Mouse (Mus musculus) monocyte, adult 2 months (primary cell): ENCODE measurements around the gene Src.

Experiments used
- DNase-seq, 2 experiments: peaks; one replicate each; pipeline ENCODE4 v3.0.0; 2022; ENCODE audit warnings: low spot score in 2 of 2, low read depth in 1 of 2

The Src gene

DNA sequence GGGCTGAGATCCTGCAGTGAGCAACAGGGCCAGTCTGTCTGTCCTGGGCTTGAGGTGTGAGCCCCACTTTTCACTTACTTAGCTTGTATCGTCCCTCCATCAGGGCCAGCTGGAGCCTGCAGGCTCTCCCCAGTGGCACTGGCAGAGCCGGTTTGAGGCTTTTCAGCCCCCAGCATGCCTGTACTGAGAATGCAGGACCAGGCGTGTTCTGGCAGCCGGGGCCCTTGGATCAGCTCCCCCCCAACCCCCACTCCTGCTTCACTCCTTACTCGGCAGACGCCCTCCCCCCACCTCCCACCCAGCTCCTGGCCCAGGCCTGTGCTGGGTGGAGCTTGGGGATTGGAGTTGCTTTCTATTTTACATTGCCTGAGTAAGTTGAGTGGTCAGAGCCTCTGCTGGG lies 16.3 kb downstream of the Src start:
- no peak for DNase-seq

DNA sequence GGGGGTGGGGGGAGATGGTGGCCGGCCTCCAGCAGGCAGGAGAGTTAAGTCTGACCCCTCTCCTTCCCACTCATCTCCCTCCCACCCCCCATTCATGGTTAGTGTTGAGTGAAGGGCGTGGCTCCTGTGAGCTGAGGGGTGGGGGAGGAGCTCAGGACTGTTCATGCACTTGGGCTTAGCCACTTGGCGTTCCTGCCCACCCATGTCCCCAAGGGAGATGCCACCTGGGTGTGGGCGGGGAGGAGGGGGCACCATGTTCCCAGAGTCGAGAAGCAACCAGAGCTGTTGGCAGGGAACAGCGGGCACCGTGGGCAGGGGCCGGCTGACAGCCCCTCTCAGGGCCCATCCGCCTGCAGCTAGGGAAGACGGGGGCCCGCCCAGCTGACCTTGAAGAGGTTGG lies 18.3 kb downstream of the Src start:
- no peak for DNase-seq

DNA sequence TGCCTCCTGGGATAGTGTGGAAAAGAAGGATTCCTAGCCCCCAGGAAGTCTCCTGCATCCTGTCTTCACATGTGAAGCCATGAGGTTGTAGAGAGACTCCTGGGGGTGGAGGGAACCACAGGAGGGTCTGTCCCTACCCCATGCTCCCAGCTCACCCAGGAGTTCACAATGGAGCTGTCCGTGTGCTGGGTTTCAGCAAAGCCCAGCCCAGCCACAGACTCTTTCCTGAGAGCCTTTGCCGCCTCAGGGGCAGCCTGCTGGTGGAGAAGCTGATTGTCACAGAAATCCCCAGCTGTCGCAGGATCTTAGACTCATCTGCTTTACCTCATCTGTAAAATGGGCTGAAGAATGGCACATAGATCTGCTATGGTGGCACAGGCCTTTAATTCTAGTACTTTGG lies 18.9 kb downstream of the Src start:
- DNase-seq: no peak

DNA sequence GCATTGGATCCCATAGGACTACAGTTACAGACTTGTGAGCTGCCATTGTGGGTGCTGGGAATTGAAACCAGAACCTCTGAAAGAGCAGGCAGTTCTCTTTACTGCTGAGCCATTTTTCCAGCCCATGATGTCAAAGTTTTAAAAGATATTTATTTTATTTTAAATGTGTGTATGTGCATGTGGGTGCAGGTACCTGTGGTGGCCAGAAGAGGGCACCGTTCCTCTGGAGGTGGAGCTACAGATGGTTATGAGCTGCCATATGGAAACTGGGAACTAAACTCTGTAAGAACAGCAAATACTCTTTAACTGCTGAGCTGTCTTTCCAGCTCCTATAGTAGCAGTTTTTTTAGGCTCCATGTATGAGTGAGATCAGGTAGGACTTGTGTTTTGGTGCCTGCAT lies 23.1 kb downstream of the Src start:
- no peak for DNase-seq

DNA sequence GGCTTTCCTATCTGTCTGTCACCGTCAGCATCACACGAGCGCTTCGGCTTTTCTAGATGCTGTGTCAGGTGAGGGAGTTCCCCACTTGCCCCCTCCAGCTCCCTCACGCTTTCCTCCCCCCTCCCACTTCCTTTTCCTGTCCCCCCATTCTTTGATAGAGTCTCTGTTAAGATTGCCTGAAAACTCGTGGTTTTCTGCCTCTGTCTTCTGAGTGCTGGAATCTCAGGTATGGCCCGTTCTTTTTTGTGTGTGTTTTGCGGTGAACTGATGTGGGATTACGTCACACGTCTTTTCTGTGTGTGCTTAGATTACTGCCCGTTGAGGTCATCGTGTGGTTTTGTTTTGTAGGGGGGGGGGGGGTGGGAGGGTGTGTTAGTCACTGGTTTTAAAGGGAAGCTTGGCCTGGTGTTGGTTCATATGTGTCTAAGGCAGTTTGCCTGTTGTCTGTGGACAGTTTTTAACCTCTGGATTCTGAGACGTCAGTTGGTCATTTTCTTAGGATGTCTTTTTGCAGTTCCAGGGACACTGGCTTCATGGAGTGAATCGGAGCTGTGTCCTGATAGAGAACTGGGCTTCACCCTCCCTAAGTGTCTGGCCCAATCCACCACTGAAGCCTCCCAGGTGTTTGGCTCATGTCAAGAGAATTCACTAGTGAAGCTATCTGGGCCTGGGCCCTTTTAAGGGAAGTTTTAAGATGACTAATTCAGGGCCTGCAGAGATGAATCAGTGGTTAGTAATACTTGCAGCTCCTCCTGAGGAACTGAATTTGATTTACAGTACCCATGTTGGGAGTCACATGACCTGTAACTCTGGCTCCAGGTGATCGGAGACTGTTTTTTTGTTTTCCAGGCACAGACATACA lies 29.3 kb downstream of the Src start:
- DNase-seq: no peak

DNA sequence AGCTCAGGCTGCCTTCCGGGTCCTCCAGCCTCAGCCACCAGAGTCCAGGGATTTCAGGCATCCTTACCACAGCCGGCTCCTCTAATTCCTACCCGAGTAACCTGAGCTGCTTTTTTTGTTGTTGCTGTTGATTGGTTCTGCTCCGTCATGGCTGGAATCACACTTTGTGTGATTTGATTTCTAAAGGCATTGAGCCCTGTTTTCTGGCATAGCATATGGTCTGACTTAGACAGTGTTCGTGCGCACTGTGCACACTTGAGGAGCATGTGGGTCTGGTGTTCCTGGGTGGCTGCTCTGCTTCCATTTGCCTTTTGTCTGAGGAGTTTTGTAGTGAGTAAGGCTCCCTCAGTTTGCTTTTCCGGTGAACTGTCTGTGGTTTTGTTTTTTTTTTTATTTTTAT lies 30.1 kb downstream of the Src start:
- DNase-seq: no peak

DNA sequence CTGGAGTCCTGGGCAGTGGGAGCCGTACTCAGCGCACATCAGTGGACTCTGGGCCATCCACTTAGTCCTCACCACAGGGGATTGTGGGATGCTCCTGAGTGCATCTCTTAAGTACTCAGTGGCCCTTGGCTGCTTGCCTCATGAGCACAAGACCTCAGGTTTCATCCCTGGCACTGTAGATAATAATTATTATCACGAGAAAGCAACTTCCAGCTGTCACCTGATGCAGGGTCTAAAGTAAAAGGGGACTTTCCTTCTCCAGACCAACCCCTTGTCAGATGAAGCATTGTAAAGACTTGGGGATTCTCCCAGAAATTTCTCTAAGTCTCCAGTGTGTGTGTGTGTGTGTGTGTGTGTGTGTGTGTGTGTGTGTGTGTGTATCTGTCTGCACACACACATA lies 32.7 kb downstream of the Src start:
- DNase-seq: no peak

DNA sequence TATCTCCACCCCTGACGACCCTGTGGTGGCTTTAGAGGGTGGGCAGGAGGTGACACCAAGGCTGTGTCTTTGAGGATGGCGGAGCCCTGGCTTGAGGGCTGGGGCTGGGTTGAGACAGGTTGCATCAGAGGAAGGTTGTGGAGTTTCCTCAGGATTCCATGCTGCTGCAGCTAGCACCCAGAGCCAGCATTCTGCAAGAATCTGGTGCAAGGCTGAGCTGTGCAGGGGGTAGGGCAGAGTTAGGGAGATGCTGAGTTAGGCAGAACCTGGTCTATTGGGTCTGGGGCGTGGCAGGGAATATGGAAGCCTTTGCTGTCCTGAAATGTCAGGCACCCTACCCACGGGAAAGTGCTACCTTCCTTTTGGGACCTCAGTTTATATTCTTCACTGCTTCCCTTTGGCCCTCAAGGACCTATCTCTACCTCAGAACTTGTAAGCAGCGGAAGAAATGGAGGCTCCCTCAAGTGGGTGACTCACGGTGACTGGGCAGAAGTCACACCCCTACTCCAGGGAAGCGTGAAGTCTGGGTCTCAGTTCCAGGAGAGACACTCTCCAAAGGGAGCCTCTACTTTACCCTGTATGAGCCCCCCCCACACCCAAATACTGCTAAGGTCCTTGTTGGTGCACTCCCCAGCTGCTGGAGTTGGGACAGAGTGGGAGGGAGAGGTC lies 33.3 kb downstream of the Src start:
- DNase-seq: no peak

DNA sequence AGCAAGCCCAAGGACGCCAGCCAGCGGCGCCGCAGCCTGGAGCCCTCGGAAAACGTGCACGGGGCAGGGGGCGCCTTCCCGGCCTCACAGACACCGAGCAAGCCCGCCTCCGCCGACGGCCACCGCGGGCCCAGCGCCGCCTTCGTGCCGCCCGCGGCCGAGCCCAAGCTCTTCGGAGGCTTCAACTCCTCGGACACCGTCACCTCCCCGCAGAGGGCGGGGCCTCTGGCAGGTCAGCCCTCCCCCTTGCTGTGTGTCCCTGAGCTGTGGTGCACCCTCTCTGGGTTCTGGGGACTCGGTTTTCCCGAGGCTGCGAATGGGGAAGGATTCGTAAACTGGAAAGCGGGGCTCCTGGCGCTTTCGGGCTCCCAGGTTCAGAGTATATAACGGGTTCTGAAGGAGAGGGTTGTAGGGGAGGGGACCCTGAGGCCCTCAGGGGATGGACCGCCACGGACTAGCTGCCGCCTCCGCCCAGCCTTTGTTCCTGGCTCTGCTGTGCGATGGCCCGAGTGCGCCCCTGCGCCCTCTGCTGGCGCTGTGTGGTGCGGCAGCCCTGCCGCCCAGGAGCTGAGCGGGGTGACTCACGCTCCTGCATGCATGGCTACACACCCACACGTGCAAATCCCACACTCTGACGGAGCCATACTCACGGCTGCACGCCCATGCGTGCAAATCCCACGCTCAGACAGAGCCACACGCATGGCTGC lies 39.0 kb downstream of the Src start:
- DNase-seq: peak; percentile 77 to 89

DNA sequence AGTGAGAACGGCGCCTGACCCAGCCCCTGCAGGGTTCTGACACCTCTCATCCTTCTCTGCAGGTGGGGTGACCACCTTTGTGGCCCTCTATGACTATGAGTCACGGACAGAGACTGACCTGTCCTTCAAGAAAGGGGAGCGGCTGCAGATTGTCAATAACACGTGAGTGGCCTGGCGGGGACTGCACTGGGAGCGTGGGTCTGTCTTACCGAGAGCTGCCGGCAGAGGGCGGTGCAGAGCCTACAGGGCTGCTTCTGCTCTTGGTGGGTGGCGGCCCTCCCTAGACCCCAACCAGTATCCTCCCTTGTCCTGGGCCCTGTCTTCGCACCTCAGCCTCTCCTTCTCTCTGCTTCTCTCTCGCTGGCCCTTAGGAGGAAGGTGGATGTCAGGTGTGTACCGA lies 40.2 kb downstream of the Src start:
- DNase-seq: peak; percentile 34 to 68

DNA sequence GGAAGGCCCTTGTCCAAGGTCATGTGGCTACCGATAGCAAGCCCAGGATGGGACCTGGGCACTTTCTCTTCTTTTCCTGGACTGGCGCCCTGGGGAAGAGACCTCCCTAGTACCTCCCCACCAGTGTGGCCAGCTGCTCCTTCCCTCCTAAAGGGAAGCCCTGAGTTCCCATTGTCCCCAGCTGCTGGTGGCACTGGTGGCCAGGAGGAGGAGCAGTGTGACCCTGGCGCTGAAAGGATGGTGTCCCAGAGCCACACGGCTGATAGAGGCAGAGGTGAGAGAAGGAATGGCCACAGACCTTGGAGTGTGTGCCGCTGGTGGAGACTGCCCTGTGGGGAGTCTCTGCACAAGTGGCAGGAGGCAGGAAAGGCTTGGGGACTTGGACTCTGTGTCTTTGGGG lies 41.5 kb downstream of the Src start:
- DNase-seq: no peak

DNA sequence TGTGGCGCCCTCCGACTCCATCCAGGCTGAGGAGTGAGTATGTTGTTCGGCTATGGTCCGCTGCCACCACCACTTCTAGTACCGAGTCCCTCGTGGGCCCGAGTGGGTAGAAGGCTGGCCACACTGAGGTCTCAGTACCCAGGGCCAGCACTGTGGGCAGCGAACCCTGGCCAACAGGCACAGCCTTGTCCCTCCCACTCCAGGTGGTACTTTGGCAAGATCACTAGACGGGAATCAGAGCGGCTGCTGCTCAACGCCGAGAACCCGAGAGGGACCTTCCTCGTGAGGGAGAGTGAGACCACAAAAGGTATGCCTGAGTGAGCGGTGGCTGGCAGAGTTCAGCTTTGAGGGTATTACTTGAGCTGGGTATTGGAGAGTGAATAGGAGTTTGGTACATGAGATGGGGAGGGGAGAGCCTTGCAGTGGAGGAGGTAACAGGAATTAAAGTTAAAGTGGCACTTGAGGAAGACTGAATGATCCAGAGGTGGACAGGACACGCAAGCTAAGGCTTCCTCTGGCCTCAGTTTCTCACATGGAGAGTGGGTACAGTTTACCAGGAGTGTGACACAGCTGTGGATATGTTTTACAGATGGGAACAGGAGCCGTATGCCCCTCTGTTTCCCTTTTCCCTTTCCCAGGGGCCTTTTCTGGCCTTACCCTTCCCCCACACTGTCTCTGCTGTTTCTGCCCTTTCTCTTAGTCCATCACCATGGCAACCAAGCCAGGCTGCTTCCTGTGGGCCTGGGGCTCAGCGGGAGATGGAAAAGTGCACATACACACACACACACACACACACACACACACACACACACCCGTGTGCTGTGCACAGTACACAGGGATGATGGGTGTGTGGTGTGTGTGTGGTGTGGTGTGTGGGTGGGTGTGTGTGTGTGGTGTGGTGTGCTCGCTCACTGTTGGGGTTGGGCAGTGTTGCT lies 44.8 kb downstream of the Src start:
- DNase-seq: no peak

DNA sequence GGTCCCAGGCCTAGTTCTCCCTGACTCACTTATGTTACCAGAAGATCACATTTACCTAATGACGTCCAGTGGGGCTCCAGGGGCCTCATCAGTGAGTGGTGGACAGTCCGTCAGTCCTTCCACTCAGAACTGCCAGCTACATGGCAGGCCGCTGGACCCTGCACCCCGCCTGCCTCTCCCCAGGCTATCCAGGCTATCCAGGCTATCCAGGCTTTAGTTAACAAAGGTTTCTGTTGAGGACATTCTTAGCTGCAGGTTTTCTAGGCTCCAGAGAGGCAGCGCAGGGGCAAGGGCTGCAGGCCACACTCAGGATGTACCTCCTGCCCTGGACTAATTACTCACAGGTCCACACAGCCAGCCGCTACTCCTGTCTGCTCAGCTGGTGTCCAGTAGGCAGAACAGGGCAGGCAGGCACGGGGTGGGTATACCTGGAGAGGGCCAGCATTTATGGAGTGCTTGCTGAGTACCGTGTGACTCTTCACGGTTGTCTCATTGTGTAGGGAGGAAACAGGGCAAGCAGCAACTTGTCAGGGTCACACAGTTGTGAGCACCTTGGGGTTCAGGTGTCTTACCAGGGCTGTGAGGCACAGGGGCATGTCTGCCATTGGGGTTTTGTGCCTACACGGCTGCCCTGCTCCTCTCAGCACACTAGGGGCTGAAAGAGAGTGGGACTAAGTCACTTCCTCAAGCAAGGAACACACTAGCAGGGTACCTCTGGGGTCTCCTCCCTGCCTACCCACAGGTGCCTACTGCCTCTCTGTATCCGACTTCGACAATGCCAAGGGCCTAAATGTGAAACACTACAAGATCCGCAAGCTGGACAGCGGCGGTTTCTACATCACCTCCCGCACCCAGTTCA lies 45.9 kb downstream of the Src start:
- DNase-seq: no peak

DNA sequence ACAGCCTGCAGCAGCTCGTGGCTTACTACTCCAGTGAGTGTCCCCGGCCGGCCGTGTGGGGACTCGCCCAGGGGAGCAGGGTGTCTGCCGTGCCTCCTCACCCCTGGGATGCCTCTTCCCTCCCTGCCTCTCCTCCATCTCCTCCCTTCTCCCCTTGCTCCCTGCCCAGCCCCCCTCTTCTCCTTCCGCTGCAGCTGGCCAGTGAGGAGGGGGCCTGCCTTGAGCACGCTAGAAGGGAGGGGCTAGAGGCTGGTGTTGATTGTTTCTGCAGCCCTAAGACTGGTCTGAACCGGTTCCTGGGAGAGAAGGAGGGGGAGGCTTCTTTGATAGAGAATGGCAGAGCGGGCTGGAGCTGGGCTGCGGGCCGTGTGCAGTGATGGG lies 46.5 kb downstream of the Src start:
- DNase-seq: no peak

DNA sequence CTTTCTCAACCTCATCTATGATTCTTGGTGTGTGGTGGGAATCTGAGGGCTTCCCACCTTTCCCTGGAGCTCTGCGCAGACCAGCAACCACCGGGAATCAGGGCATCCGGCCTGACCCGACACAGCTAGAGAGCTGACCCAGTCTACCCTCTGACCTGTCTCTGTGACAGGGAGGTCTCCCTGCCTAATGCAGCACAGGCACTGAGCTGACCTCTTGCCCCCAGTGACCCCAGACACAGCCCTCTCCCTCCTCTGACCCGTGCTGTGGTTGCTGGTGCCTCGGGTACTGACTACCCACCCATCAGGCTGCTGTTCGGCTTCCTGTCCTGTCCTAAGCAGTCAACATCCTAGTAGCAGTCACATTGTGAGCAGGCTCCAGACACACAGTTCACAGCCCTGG lies 48.6 kb downstream of the Src start:
- DNase-seq: no peak

DNA sequence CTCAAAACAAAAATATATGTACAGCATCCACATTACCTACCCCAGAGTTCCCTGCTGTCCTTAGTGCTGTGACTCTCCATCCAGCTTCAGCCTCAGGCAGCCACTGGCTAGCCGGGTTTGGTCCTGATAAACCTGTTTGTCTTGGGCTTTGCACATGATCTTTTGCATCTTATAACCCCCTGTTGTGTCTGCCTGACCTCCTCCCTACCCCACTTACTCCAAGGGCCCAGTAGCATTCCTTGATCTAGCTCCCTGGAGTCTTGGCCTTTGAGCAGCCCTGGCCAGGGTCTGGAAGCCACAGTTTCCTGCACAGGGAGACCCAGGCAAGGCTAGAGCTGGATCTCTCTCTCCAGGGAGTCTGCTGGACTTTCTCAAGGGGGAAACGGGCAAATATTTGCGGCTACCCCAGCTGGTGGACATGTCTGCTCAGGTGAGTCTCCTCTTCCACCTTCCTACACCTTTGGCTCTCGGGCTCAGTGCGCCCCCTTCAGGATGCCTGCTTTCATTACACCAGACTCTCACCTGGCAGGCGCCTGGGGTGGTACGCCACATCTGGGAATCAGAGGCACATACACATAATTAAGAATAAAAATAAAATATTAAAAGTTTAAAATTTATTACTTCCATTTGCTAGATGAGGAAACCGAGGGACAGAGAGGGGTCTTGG lies 50.0 kb downstream of the Src start:
- no peak for DNase-seq

DNA sequence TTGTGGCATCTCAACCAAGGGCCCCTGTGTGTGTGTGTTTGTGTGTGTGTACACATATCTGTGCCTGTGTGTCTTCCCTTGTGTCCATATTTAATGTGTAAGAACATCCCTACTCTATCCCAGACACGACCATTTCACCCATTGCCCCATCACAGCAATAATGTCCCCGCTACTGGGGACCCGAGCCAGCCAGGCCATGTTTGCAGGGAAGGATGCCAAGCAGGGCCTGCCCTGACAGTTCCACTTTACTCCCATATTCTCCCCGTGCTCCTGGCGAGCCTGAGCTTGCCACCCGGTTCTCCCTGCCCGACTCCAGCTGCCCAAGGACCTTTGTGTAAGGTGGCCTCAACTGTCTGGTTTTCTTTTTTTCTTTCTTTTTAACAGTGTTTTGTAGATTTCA lies 53.0 kb downstream of the Src start:
- no peak for DNase-seq

DNA sequence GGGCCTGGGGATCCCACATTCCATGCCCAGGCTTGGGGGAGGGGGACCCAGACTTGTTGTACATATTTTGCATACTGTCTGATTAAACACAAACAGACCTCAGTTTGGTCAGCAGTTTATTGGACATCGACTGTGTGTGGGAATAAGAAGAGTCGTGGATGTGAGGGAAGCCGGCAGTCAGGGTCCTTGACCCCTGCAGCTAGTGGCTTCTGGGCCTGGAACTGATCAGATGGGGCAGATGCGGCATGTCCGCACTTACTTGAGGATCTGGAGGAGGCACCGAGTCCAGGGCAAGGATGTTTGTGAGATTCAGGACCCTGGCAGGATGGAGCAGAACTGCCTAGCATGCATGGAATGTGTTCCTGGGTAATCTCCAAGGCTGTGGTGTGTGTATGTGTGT lies 53.5 kb downstream of the Src start:
- DNase-seq: no peak

DNA sequence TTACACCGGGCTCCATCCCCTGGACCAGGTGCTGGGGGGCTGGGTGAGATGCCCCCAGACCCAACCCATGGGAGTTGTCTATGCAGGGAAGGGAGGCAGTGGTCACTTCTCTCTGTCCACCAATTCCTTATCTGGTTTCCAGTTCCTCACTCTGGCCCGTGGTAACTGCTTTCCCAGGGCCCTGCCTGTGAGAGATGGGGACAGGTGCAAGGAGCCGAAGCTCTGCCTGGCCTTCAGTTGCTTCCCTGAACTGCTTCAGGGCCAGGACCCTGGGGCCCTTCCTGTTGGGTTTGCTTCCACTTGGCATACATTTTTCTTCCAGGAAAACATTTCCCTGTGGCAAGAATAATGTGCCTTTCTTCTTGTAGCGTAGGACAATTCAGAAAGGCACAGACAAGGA lies 54.2 kb downstream of the Src start:
- DNase-seq: no peak

DNA sequence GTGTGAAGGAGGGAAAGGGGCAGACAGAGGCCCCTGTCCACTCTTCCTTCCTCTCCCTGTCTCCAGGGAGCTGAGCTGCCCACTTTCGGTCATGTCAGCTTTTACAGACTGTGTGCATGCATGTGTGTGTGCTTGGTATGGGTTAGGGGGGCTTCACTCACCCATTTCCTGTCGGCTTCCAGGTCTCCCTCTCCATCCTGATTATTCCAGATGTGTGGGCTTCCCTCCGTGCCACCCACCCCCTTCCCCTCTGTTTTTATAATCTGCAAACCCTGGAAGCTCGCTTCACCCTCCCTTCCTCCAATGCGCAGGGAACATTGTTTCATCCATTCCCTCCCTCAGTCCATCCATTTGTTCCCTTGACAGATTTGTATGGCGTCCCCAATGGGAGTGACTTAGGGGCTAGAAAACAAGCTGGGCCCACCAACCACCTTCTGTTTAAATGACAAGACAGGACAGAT lies 56.1 kb downstream of the Src start:
- DNase-seq: no peak
